Mouse (Mus musculus) liver, embryonic 11.5 days (tissue): ENCODE data around the gene Card10. TPM values are rescaled to one million over a fixed set of nuclear protein-coding genes. Genes with fewer than 3 reads are reported as not detected.

Source experiments
- ATAC-seq: fragments of 200-750 bp; cut with Nextera tagmentation; replicated peaks from 2 replicates; pipeline ENCODE4 v1.8.0; 2017; ENCODE audit warnings: moderate number of reproducible peaks, mild to moderate bottlenecking, moderate TSS enrichment, moderate library complexity; ENCODE audit not compliant: low FRiP score
- DNase-seq: peaks from one replicate; pipeline ENCODE4 v3.0.0-alpha.2; 2017; ENCODE audit warnings: low spot score
- H3K27ac ChIP-seq: fragments of 300-500 bp; sonication (generic); 2 replicates; pipeline ENCODE4 v1.5.1; 2014; ENCODE audit warnings: mild to moderate bottlenecking, low read depth, low read length, control low read depth
- H3K27me3 ChIP-seq: fragments of 300-500 bp; sonication (generic); replicated peaks from 2 replicates; pipeline ENCODE4 v1.6.1; 2014; ENCODE audit warnings: low read length, mixed read lengths; ENCODE audit not compliant: control insufficient read depth, insufficient read depth
- H3K36me3 ChIP-seq: fragments of 300-500 bp; sonication (generic); 2 replicates; pipeline ENCODE4 v1.6.1; 2014; ENCODE audit warnings: mild to moderate bottlenecking, low read length, moderate library complexity, mixed read lengths; ENCODE audit not compliant: control insufficient read depth, insufficient read depth
- H3K4me1 ChIP-seq: fragments of 300-500 bp; sonication (generic); replicated peaks from 2 replicates; pipeline ENCODE4 v1.6.1; 2014; ENCODE audit warnings: low read length, mixed read lengths; ENCODE audit not compliant: control insufficient read depth, insufficient read depth
- H3K4me2 ChIP-seq: fragments of 300-500 bp; sonication (generic); 2 replicates; pipeline ENCODE4 v1.6.1; 2014; ENCODE audit warnings: mild to moderate bottlenecking, control low read depth, moderate library complexity
- H3K4me3 ChIP-seq: fragments of 300-500 bp; sonication (generic); 2 replicates; pipeline ENCODE4 v1.5.1; 2014; ENCODE audit warnings: low read depth, low read length, control low read depth
- H3K9ac ChIP-seq: fragments of 300-500 bp; sonication (generic); 2 replicates; pipeline ENCODE4 v1.6.1; 2014; ENCODE audit warnings: low read depth, low read length, control low read depth
- H3K9me3 ChIP-seq: fragments of 300-500 bp; sonication (generic); 2 replicates; pipeline ENCODE4 v1.6.1; 2016; ENCODE audit warnings: low read length, inconsistent platforms, mixed read lengths; ENCODE audit not compliant: control insufficient read depth
- WGBS: fragments of 180-500 bp; shearing (Covaris S2); extraction: QIAGEN DNeasy Blood & Tissue Kit; methylation state at CpG from one replicate; pipeline ENCODE4 v1.1.7; 2014; 5-methylcytosine and 5-hydroxymethylcytosine counted together
- polyA plus RNA-seq: library from polyadenylated mRNA; unstranded; fragments of >200 nt; fragmentation: Nextera tagmentation; extraction: Ambion mirVana; gene quantifications from 2 replicates; pipeline ENCODE4 v1.2.1, GENCODE M21; 2014

Gene Card10
- polyA plus RNA-seq, 1 experiment from 2014 or later: 2.3 TPM

DNA sequence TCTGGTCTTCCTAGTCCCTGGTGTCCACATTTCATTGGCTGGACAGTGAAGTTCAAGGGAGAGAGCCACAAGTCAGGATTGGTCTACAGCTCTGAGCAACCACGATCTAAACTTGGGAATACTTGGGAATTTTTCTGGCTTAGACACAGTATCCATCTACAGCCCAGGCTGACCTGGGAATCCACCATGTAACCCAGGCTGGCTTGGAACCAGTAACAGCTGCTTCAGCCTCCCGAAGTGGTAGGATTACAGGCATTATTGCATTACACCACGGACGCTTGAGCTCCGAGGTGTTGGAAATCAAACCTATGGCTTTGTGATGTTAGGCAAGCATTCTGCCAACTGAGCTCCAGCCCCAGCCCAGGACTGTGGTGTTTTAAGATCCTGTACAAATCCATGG, 39.1 kb downstream of the Card10 start:
- Histone ChIP-seq H3K4me1 (no peaks in the 10 kb centered on the region), H3K36me3 (no peaks in the 10 kb centered on the region; the same call in 1 of the 2 replicates), H3K4me3 (no peak overlapping the region), H3K4me2 (no peak overlapping the region), H3K27ac (no peak overlapping the region), H3K27me3 (no peaks in the 10 kb centered on the region), H3K9me3 (no peaks in the 10 kb centered on the region), H3K9ac (no peak overlapping the region)
- DNase-seq: no peak
- 85% methylated on average over 5 of the region's 5 CpGs for WGBS
- no peak for ATAC-seq

DNA sequence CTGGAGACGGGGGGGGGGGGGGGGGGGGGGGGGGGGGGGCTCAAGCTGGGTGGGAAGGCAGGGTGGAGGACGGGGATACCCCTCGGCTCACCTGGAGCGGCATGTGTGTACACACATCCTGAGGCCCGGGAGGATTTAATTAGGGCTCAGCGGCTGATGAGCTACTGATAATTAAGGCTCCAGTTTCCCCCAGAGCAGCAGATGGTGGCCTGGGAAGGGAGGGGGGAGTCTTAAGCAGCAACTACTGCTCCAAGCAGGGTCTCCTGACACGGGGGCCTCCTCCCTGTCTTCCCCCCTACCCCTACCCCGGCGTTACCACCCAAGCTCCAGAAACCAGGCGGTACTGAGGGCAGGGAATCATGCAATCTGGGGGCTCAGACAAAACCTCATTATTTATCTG, 39.6 kb downstream of the Card10 start:
- Histone ChIP-seq H3K36me3 (no peaks in the 10 kb centered on the region; the same call in 1 of the 2 replicates), H3K27ac (no peak overlapping the region), H3K4me1 (no peaks in the 10 kb centered on the region), H3K9ac (no peak overlapping the region), H3K27me3 (no peaks in the 10 kb centered on the region), H3K4me2 (no peak overlapping the region), H3K4me3 (no peak overlapping the region), H3K9me3 (no peaks in the 10 kb centered on the region)
- 54% methylated on average over 9 of the region's 10 CpGs for WGBS
- no peak for DNase-seq
- ATAC-seq: no peak

DNA sequence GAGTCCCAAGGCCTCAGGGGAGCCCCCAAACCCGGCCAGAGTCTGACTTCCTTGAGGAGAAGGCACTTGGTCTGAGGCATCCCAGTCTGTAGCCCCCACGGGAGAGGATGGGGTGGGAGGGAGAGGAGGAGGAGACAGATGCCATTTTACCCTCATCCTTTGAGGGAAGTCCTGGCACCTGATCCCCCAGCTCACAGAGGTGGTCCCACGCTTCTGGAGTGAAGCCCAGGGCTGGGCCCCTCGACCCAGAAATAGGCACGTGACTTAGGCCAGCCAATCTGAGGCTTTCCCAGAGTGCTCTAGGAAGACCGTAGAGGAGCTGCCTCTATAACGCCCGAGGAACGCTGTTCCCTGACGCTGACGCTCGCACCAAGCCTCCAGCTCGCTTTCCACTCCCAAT, 41.7 kb downstream of the Card10 start:
- Histone ChIP-seq H3K36me3 (no peaks in the 10 kb centered on the region), H3K9me3 (no peaks in the 10 kb centered on the region), H3K4me2 (no peak overlapping the region), H3K4me3 (no peak overlapping the region), H3K27ac (no peak overlapping the region), H3K9ac (no peak overlapping the region), H3K4me1 (no peaks in the 10 kb centered on the region), H3K27me3 (no peaks in the 10 kb centered on the region)
- 86% methylated on average over 13 of the region's 13 CpGs for WGBS
- no peak for ATAC-seq
- no peak for DNase-seq

DNA sequence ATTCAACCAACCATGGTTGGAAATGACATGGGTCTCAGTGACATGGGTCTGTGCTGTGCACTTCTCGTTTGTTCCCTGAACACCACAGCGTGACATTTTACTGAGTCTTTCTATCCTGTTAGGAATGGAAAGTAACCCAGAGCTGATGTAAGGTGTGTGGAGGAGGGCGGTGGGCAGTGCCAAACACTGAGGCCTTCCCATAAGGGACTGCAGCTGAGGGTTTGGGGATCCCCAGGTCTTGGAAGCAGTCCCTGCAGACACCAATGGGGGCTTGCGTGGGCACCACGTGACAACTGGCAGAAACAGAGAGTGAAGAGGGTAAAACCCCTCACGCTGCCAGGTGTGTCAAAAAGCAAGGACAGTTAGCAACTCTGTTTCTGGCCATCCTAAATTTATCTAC, 44.7 kb downstream of the Card10 start:
- H3K9me3 ChIP-seq: no peaks in the 10 kb centered on the region
- no peaks in the 10 kb centered on the region for H3K4me1 ChIP-seq
- no peak overlapping the region for H3K27ac ChIP-seq
- no peaks in the 10 kb centered on the region for H3K27me3 ChIP-seq
- H3K4me3 ChIP-seq: no peak overlapping the region
- ATAC-seq (no peak), DNase-seq (no peak)
- no peak overlapping the region for H3K9ac ChIP-seq
- no peaks in the 10 kb centered on the region for H3K36me3 ChIP-seq
- WGBS: 88% methylated on average over 6 of the region's 6 CpGs
- H3K4me2 ChIP-seq: no peak overlapping the region

DNA sequence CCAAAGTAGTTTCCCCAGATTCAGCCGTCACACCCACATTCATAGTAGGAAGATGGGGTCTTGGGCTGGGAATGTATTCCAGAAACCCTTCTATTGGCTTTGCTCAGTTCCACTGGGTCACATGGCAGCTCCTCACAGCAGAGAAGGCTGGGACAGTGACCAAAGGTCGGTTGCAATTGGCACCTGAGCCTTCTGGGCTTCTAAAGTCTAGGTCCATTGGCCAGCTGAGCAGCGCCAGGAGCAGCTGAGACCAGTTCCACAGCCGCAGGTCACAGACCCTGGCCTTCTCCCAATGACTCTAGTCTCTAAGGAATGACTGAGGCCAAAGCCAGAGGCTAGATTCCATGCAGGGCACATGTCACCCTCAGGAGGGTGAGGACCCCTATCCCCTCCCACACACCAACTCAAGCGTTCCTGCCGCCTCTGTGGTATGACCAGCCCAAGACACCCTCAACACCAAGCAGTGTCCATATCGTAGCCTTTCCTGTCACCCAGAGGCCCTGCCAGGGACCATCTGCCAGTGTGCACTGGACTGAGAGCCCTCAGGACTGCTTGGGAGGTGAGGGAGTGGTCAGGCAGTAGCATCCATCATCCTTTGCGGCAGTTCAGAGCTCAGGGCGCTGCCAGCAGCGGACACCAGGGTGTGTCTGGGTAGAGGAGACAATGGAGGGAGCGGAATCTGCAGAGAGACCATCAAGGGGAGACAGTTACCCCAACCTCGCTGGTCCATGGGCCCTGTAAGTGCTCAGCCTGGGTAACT, 46.7 kb downstream of the Card10 start:
- Histone ChIP-seq H3K4me1 (no peaks in the 10 kb centered on the region), H3K27me3 (no peaks in the 10 kb centered on the region), H3K27ac (no peak overlapping the region), H3K4me2 (no peak overlapping the region), H3K9me3 (no peaks in the 10 kb centered on the region), H3K36me3 (no peaks in the 10 kb centered on the region), H3K4me3 (no peak overlapping the region), H3K9ac (no peak overlapping the region)
- WGBS: 74% methylated on average over 12 of the region's 12 CpGs
- ATAC-seq (no peak), DNase-seq (no peak)

DNA sequence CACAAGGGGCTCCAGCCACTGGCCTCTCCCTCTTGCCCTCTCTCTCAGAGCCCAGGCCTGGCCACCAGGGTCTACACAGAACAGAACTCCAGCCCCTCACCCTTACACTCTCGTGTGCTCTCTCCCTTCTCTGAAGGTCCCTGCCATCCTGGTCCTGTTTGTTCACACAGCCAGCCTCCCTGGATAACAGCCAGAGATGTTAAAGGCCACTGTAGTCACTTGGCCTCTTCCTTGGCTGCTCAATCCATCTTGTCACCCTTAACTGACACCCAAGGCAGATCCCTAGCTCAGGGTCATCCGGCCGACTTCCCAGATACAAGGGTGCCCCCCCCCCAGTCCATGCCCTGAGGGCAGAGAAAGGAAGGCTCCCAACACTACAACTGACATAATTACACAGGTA, 47.6 kb downstream of the Card10 start:
- H3K9me3 ChIP-seq: no peaks in the 10 kb centered on the region
- no peaks in the 10 kb centered on the region for H3K36me3 ChIP-seq
- WGBS: 59% methylated on average over 3 of the region's 3 CpGs
- ATAC-seq (no peak), DNase-seq (no peak)
- H3K4me3 ChIP-seq: no peak overlapping the region
- no peak overlapping the region for H3K9ac ChIP-seq
- no peak overlapping the region for H3K4me2 ChIP-seq
- no peaks in the 10 kb centered on the region for H3K27me3 ChIP-seq
- no peaks in the 10 kb centered on the region for H3K4me1 ChIP-seq
- no peak overlapping the region for H3K27ac ChIP-seq

DNA sequence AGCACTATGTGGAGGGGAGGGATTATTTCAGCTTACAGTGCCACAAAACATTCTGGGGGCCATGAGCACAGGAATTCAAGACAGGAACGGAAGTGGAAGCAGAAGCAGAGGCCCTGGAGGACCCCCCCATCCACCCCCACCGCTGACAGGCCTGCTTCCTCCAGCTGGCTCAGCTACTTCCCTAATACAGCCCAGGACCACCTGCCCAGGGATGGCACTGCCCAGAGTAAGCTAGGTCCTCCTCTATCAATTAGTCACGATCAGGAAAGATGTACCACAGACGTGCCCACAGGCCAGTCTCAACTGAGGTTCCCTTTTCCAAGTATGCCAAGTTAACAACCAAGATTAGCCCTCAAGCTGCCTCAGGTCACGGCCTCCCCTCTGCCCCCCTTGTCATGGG, 48.7 kb downstream of the Card10 start:
- DNase-seq (no peak), ATAC-seq (no peak)
- H3K4me1 ChIP-seq: no peaks in the 10 kb centered on the region
- no peaks in the 10 kb centered on the region for H3K36me3 ChIP-seq
- 45% methylated on average over 5 of the region's 5 CpGs for WGBS
- no peaks in the 10 kb centered on the region for H3K9me3 ChIP-seq
- H3K4me2 ChIP-seq: no peak overlapping the region
- no peak overlapping the region for H3K4me3 ChIP-seq
- H3K27ac ChIP-seq: no peak overlapping the region
- H3K9ac ChIP-seq: no peak overlapping the region
- H3K27me3 ChIP-seq: no peaks in the 10 kb centered on the region

DNA sequence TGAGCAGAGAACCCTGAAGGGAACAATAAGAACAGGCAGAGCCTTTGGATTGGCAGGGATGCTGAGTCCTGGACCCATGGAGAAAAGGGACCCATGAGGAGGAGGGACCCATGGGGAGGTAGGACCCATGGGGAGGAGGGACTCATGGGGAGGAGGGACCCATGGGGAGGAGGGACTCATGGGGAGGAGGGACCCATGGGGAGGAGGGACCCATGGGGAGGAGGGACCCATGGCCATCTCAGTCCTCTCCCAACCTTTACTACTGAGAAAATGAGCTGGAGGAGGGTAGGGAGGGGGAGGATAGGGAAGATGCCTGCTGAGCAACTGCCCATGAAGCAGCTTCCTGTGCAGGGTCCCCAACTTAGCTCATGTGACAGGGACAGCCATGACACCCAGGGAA, 49.9 kb downstream of the Card10 start:
- Histone ChIP-seq H3K4me2 (no peak overlapping the region), H3K36me3 (no peaks in the 10 kb centered on the region), H3K4me1 (no peaks in the 10 kb centered on the region), H3K27ac (no peak overlapping the region), H3K9me3 (no peaks in the 10 kb centered on the region), H3K27me3 (no peaks in the 10 kb centered on the region), H3K4me3 (no peak overlapping the region), H3K9ac (no peak overlapping the region)
- DNase-seq: no peak
- ATAC-seq: no peak

DNA sequence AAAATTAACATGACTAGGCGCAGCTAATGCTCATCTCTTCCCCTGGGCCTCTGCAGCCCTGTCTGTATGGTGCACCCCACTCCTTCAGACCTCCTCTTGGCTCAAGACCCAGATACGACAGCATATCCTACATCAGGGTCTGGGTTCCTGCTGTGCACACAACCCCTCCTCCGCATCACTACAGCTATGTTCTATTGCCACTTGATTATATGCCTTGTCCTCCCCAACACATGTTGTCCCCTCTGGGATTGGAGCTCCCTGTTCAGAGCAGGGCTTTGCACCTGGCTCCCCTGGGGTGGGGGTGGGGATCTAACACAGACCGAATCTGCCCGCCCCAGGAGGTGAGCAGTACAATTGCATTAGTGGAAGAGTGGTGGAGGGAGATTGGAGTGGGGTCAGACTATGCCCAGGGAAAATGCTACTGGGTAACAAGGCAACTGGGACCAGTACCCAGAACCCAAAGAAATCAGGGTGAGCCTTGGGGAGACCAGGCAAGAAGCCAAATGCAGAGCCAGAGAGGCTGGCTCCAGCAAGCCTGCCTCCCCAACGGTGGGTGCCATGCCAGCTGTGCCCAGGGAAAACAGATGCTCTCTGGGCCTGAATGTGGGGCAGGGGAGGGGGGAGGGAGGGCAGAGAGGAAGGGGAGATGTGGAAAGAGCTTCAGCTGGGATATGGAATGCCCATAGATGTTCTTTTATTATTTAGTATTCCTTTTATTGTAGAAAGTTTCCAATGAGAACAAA, 52.1 kb downstream of the Card10 start:
- Histone ChIP-seq H3K4me2 (no peak overlapping the region), H3K27me3 (no peaks in the 10 kb centered on the region), H3K4me1 (no peaks in the 10 kb centered on the region), H3K9me3 (no peaks in the 10 kb centered on the region), H3K36me3 (no peaks in the 10 kb centered on the region), H3K9ac (no peak overlapping the region), H3K27ac (no peak overlapping the region), H3K4me3 (no peak overlapping the region)
- no peak for ATAC-seq
- WGBS: 70% methylated on average over 6 of the region's 6 CpGs
- no peak for DNase-seq
